ENCODE assay signal across 21 mouse cellular contexts in genomic region chr2:107888245-107888644, GRCm38 (mm10).
A peak's percentile ranks its signal among the peaks of the same experiment; 100 is the strongest.
DNase-seq lines count a peak whose midpoint lies in the region; ATAC-seq and TF ChIP-seq lines count a peak whose summit lies in the region.
"Had no signal": no experiment of that assay in that cellular context is flagged by ENCODE, and none has a peak within 500 bp of the region (broad histone marks: within the 10 kb centered on the region; RNA-seq: fewer than 3 reads in every experiment).

No protein-coding gene starts in this region.

- H3K36me3 ChIP-seq in midbrain, postnatal 0 days (ENCODE audit: insufficient read depth, low read length): no peaks in the 10 kb centered on the region
- no peaks in the 10 kb centered on the region for H3K36me3 ChIP-seq in midbrain, embryonic 14.5 days (ENCODE audit: control insufficient read depth, insufficient read depth, low read length)
- H3K36me3 ChIP-seq in neural tube, embryonic 14.5 days (ENCODE audit: control insufficient read depth, insufficient read depth, low read length): no peaks in the 10 kb centered on the region
- H3K36me3 ChIP-seq in neural tube, embryonic 15.5 days: no peaks in the 10 kb centered on the region
- H3K36me3 ChIP-seq: embryonic facial prominence, embryonic 13.5 days; embryonic facial prominence, embryonic 15.5 days; forebrain, embryonic 10.5 days; forebrain, embryonic 12.5 days had no signal

- TF ChIP-seq CTCF in midbrain, postnatal 0 days (IDR thresholded peaks at IDR 0.05): no peak

- H3K27me3 ChIP-seq in midbrain, postnatal 0 days (ENCODE audit: insufficient read depth, low read length): no peaks in the 10 kb centered on the region
- no peaks in the 10 kb centered on the region for H3K27me3 ChIP-seq in midbrain, embryonic 14.5 days (ENCODE audit: control insufficient read depth, insufficient read depth, low read length)
- no peaks in the 10 kb centered on the region for H3K27me3 ChIP-seq in neural tube, embryonic 14.5 days (ENCODE audit: control insufficient read depth, insufficient read depth, low read length)
- no peaks in the 10 kb centered on the region for H3K27me3 ChIP-seq in neural tube, embryonic 15.5 days (replicated peaks)
- H3K27me3 ChIP-seq: embryonic facial prominence, embryonic 13.5 days; embryonic facial prominence, embryonic 15.5 days; forebrain, embryonic 12.5 days had no signal

- H3K4me2 ChIP-seq in midbrain, postnatal 0 days (ENCODE audit: low read depth, low read length, poor library complexity, severe bottlenecking): no peak overlapping the region
- H3K4me2 ChIP-seq in midbrain, embryonic 14.5 days (ENCODE audit: low read length): no peak overlapping the region
- H3K4me2 ChIP-seq in neural tube, embryonic 14.5 days (ENCODE audit: low read depth, low read length): no peak overlapping the region
- no peak overlapping the region for H3K4me2 ChIP-seq in neural tube, embryonic 15.5 days
- H3K4me2 ChIP-seq: embryonic facial prominence, embryonic 13.5 days; embryonic facial prominence, embryonic 15.5 days; forebrain, embryonic 12.5 days had no signal

- peak; percentile 6 for DNase-seq in midbrain, postnatal 0 days (ENCODE audit: low spot score)
- DNase-seq in midbrain, embryonic 14.5 days: no peak
- DNase-seq in cerebellum, postnatal 25 days: no peak
- DNase-seq: adrenal gland, adult 8-10 months; adrenal gland, postnatal 14 days; adrenal gland, postnatal 36 days; cerebellum, adult 11-12 months; cerebellum, adult 2 months; cerebellum, adult 9-10 months; cerebellum, postnatal 10 days; cerebellum, postnatal 36 days; embryo, embryonic 11 days had no signal

- no peak overlapping the region for H3K4me3 ChIP-seq in midbrain, postnatal 0 days (ENCODE audit: low read depth, low read length)
- no peak overlapping the region for H3K4me3 ChIP-seq in midbrain, embryonic 14.5 days (replicated peaks; ENCODE audit: low read depth, low read length)
- H3K4me3 ChIP-seq in neural tube, embryonic 14.5 days (ENCODE audit: low read depth, low read length): no peak overlapping the region
- H3K4me3 ChIP-seq in neural tube, embryonic 15.5 days (replicated peaks): no peak overlapping the region
- H3K4me3 ChIP-seq: embryonic facial prominence, embryonic 13.5 days; embryonic facial prominence, embryonic 15.5 days; erythroblast, embryonic 14.5 days; forebrain, embryonic 10.5 days; forebrain, embryonic 12.5 days had no signal

- no peak for ATAC-seq in midbrain, postnatal 0 days (ENCODE audit: low FRiP score)
- no peak for ATAC-seq in midbrain, embryonic 14.5 days (ENCODE audit: low FRiP score, low TSS enrichment)
- peak; percentile 76 for ATAC-seq in neural tube, embryonic 14.5 days (ENCODE audit: low read depth)
- peak; percentile 38; the same call in 1 of the 2 replicates for ATAC-seq in neural tube, embryonic 15.5 days (ENCODE audit: low FRiP score)
- ATAC-seq: forebrain, embryonic 14.5 days; forebrain, embryonic 16.5 days had no signal

- no peak overlapping the region for H3K9ac ChIP-seq in midbrain, postnatal 0 days (replicated peaks; ENCODE audit: low read length, poor library complexity, severe bottlenecking)
- H3K9ac ChIP-seq in midbrain, embryonic 14.5 days (replicated peaks; ENCODE audit: low read length): no peak overlapping the region
- H3K9ac ChIP-seq in neural tube, embryonic 14.5 days (replicated peaks; ENCODE audit: low read depth, low read length): no peak overlapping the region
- H3K9ac ChIP-seq in neural tube, embryonic 15.5 days (replicated peaks): no peak overlapping the region
- H3K9ac ChIP-seq: embryonic facial prominence, embryonic 13.5 days; embryonic facial prominence, embryonic 15.5 days; forebrain, embryonic 12.5 days had no signal

- no peaks in the 10 kb centered on the region for H3K9me3 ChIP-seq in midbrain, postnatal 0 days (ENCODE audit: low read length)
- H3K9me3 ChIP-seq in midbrain, embryonic 14.5 days (ENCODE audit: control insufficient read depth, low read length): no peaks in the 10 kb centered on the region
- no peaks in the 10 kb centered on the region for H3K9me3 ChIP-seq in neural tube, embryonic 14.5 days (ENCODE audit: control insufficient read depth, low read length)
- no peaks in the 10 kb centered on the region for H3K9me3 ChIP-seq in neural tube, embryonic 15.5 days (replicated peaks)
- H3K9me3 ChIP-seq: embryonic facial prominence, embryonic 13.5 days; embryonic facial prominence, embryonic 15.5 days; forebrain, embryonic 10.5 days; forebrain, embryonic 12.5 days had no signal

- H3K27ac ChIP-seq in midbrain, postnatal 0 days (ENCODE audit: low read depth, low read length): no peak overlapping the region
- H3K27ac ChIP-seq in midbrain, embryonic 14.5 days (replicated peaks; ENCODE audit: low read depth, low read length): no peak overlapping the region
- no peak overlapping the region for H3K27ac ChIP-seq in neural tube, embryonic 14.5 days (ENCODE audit: low read depth, low read length)
- no peak overlapping the region for H3K27ac ChIP-seq in neural tube, embryonic 15.5 days (replicated peaks)
- H3K27ac ChIP-seq: embryonic facial prominence, embryonic 13.5 days; embryonic facial prominence, embryonic 15.5 days; forebrain, embryonic 10.5 days; forebrain, embryonic 12.5 days had no signal

- no peaks in the 10 kb centered on the region for H3K4me1 ChIP-seq in midbrain, postnatal 0 days (ENCODE audit: insufficient read depth, low read length)
- no peaks in the 10 kb centered on the region for H3K4me1 ChIP-seq in midbrain, embryonic 14.5 days (ENCODE audit: control insufficient read depth, insufficient read depth, low read length)
- H3K4me1 ChIP-seq in neural tube, embryonic 14.5 days (ENCODE audit: control insufficient read depth, insufficient read depth, low read length): no peaks in the 10 kb centered on the region
- H3K4me1 ChIP-seq in neural tube, embryonic 15.5 days: no peaks in the 10 kb centered on the region
- H3K4me1 ChIP-seq: embryonic facial prominence, embryonic 13.5 days; embryonic facial prominence, embryonic 15.5 days; forebrain, embryonic 10.5 days; forebrain, embryonic 12.5 days had no signal

Comparison
In these comparisons a context has a peak if more than half of its experiments do, and no peak if none do; other contexts are left out.
1. ATAC-seq: peak in neural tube, embryonic 14.5 days (single experiment) and neural tube, embryonic 15.5 days (single experiment); none in midbrain, postnatal 0 days (single experiment) and midbrain, embryonic 14.5 days (single experiment).